Mouse (Mus musculus): ENCODE measurements around the gene Nutm2. TPM values are rescaled to one million over a fixed set of nuclear protein-coding genes. Genes with fewer than 3 reads are reported as not detected.

Nutm2 gene
- not detected for polyA plus RNA-seq (2014; fragmentation: Illumina TruSeq; extraction: RNeasy Lipid Tissue Mini Kit (QIAGEN cat#74804); ENCODE audit: low read depth, low replicate concordance)

GRCm38 (mm10) chr13:50467007-50467406, at the start of gene Nutm2:
Gene Nutm2 (plus strand): TSS chr13:50467307.

DNA sequence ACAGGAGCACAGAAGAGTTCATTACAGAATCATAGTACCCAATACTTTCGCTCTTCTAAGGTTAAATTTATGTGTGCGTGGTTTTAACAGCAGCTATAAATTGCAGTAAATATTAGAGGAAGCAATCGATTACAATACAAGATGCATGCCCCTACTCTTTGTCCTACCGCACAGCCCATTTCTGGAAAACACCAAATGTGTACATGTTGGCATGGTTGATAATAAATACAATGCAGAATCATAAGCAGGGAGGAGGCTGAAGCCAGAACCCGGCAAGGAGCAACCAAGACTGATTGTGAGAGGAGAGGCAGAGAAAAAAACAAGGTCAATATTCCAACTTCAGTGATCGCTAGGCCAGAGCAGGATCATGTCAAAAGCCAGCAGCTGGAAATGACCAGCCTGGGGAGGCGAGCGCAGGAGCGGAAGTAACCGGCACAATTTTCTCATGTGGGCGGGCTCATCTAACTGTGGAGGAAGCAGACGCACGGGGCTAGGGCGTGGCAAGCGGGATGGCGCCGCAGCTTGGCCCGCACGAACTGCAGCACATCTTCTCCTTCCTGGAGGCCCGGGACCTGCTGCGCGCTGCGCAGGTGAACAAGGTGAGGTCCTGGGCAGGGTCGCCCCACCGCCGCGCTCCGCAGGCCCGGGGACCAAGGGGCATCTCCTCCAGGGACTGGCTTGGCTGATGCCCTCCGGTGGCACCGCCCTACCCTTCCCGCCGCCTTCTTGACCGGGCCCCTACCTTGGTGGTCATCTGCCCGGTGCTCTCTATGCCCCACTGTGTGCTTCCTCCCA, 49.5 kb upstream of the Nutm2 start, which contains the start of gene Fbxw17:
TSS of gene Fbxw17 (plus strand) at position 476 of the 795 bp plus-strand sequence.

DNA sequence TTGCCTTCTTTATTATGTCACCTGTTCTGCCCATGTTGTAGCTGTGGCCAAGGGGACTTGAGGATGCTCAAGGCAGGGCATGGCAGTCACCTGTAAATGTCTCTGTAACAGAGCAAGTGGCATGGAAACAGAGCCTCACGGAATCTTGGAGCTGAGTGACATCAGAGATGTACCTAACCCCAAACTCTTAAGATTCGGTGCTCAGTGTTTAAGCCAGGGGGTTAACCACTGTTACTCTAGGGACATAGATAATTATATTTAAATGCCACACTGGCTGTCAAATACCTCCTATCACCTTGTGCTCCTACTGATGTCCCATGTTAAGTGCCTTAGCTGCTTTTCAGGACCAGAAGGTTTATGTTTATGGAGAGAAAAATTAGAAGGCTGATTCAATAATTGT, 23.3 kb upstream of the Nutm2 start, which contains the start of gene Gm47429:
TSS of gene Gm47429 (minus strand) at position 101 of the 400 bp plus-strand sequence.

Other genes starting within 250 kb of the Nutm2 start
- gene Gm906, start 217.0 kb upstream of the Nutm2 start, polyA plus RNA-seq (2014; fragmentation: Illumina TruSeq; extraction: RNeasy Lipid Tissue Mini Kit (QIAGEN cat#74804); ENCODE audit: low read depth, low replicate concordance): not detected
- gene Fbxw17, start 49.4 kb upstream of the Nutm2 start, polyA plus RNA-seq (2014; fragmentation: Illumina TruSeq; extraction: RNeasy Lipid Tissue Mini Kit (QIAGEN cat#74804); ENCODE audit: low read depth, low replicate concordance): 6.2 TPM
- not detected for gene Gm47429, start 23.4 kb upstream of the Nutm2 start, polyA plus RNA-seq (2014; fragmentation: Illumina TruSeq; extraction: RNeasy Lipid Tissue Mini Kit (QIAGEN cat#74804); ENCODE audit: low read depth, low replicate concordance)
- gene Gm904, start 175.9 kb downstream of the Nutm2 start, polyA plus RNA-seq (2014; fragmentation: Illumina TruSeq; extraction: RNeasy Lipid Tissue Mini Kit (QIAGEN cat#74804); ENCODE audit: low read depth, low replicate concordance): not detected
- not detected for gene Gm8765, start 231.0 kb downstream of the Nutm2 start, polyA plus RNA-seq (2014; fragmentation: Illumina TruSeq; extraction: RNeasy Lipid Tissue Mini Kit (QIAGEN cat#74804); ENCODE audit: low read depth, low replicate concordance)

Data from sigmoid colon, adult 10 weeks (tissue).